Mouse (Mus musculus): ENCODE measurements around the gene Pabpc4. TPM values are rescaled to one million over a fixed set of nuclear protein-coding genes. Genes with fewer than 3 reads are reported as not detected.
"Not testable (repeated sequence)": the region's sequence is repeated elsewhere in the genome, so short reads cannot be mapped to it uniquely, and the experiment has no call there.

The Pabpc4 gene
- total and polyA plus RNA-seq, 2 experiments from 2014 or later, result 23.5 to 85.4 TPM

- H3K4me1 ChIP-seq (ENCODE audit: insufficient read depth, low read length), result no peaks in the 10 kb centered on the region
- peak; percentile 19 for DNase-seq (ENCODE audit: low spot score)
Observed at GRCm38 (mm10) chr4:123306999-123307398, 44.8 kb downstream of the Pabpc4 start.

DNA sequence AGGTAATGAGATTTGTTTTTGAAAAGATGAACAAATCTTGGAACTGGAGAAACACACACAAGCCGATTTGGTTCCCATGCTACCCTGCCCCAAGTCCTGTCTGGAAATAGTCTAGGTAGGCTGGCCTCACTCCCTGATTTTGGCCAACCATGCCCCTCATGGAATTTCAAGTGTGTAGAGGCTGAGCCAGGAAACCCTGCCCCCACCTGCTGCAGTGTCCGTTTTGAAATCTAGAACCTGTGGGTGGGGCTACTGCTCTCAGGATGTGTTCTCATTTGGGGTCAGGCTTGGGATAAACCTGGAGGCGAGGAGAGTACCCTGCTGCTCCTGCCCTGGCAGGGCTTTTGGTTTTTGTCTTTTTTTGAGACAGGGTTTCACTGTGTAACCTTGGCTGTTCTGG, 46.1 kb downstream of the Pabpc4 start:
- Histone ChIP-seq H3K36me3 (ENCODE audit: insufficient read depth, low read length) (peaks cover 4% of the 10 kb centered on the region), H3K4me2 (ENCODE audit: low read depth, low read length, poor library complexity, severe bottlenecking) (no peak overlapping the region), H3K4me1 (ENCODE audit: insufficient read depth, low read length) (no peaks in the 10 kb centered on the region), H3K9me3 (ENCODE audit: low read length) (no peaks in the 10 kb centered on the region), H3K27ac (ENCODE audit: low read depth, low read length) (no peak overlapping the region), H3K4me3 (ENCODE audit: low read depth, low read length) (no peak overlapping the region), H3K27me3 (ENCODE audit: insufficient read depth, low read length) (no peaks in the 10 kb centered on the region), H3K9ac (replicated peaks; ENCODE audit: low read length, poor library complexity, severe bottlenecking) (no peak overlapping the region)
- TF ChIP-seq CTCF (IDR thresholded peaks at IDR 0.05), result no peak
- DNase-seq (ENCODE audit: low spot score), result no peak
- no peak for ATAC-seq (ENCODE audit: low FRiP score)
- 58% methylated on average over 3 of the region's 3 CpGs for WGBS

More at GRCm38 (mm10) chr4:123306999-123307398, 44.8 kb downstream of the Pabpc4 start:
- Histone ChIP-seq H3K9ac (replicated peaks; ENCODE audit: low read length, poor library complexity, severe bottlenecking) (no peak overlapping the region), H3K36me3 (ENCODE audit: insufficient read depth, low read length) (peaks cover 14% of the 10 kb centered on the region), H3K27me3 (ENCODE audit: insufficient read depth, low read length) (no peaks in the 10 kb centered on the region), H3K4me3 (ENCODE audit: low read depth, low read length) (no peak overlapping the region), H3K4me2 (ENCODE audit: low read depth, low read length, poor library complexity, severe bottlenecking) (no peak overlapping the region), H3K9me3 (ENCODE audit: low read length) (no peaks in the 10 kb centered on the region), H3K27ac (ENCODE audit: low read depth, low read length) (no peak overlapping the region)
- TF ChIP-seq CTCF (IDR thresholded peaks at IDR 0.05), result no peak
- 88% methylated on average over 10 of the region's 10 CpGs for WGBS
- no peak for ATAC-seq (ENCODE audit: low FRiP score)

DNA sequence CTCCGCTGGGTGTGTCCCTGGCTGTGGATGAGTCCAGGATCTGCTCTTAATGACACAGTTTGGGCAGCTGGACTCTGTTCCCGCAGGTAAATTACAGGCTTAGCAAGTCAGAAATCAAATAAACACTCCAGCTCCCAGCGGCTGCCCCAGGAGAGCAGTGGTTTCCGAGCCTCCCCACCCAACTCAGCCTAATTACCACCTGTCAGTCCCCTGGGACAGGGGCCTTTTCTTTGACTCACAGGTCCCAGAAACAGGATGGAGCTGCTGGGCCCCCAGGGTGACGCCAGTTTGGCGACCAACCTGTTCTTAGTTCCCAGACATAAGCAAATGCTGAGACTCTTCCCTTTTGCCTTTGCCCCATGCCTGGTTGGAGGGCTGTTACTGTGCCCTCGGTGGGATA, 49.7 kb downstream of the Pabpc4 start:
- Histone ChIP-seq H3K4me2 (ENCODE audit: low read depth, low read length, poor library complexity, severe bottlenecking) (no peak overlapping the region), H3K9me3 (ENCODE audit: low read length) (no peaks in the 10 kb centered on the region), H3K36me3 (ENCODE audit: insufficient read depth, low read length) (0 out of 2 replicates have a peak, but pooled peaks cover under 1% of the 10 kb centered on the region), H3K27me3 (ENCODE audit: insufficient read depth, low read length) (no peaks in the 10 kb centered on the region), H3K9ac (replicated peaks; ENCODE audit: low read length, poor library complexity, severe bottlenecking) (no peak overlapping the region), H3K4me1 (ENCODE audit: insufficient read depth, low read length) (no peaks in the 10 kb centered on the region), H3K4me3 (ENCODE audit: low read depth, low read length) (no peak overlapping the region), H3K27ac (ENCODE audit: low read depth, low read length) (no peak overlapping the region)
- no peak for TF ChIP-seq CTCF (IDR thresholded peaks at IDR 0.05)
- DNase-seq (ENCODE audit: low spot score) (no peak), ATAC-seq (ENCODE audit: low FRiP score) (no peak)
- WGBS, result 94% methylated on average over 7 of the region's 7 CpGs

DNA sequence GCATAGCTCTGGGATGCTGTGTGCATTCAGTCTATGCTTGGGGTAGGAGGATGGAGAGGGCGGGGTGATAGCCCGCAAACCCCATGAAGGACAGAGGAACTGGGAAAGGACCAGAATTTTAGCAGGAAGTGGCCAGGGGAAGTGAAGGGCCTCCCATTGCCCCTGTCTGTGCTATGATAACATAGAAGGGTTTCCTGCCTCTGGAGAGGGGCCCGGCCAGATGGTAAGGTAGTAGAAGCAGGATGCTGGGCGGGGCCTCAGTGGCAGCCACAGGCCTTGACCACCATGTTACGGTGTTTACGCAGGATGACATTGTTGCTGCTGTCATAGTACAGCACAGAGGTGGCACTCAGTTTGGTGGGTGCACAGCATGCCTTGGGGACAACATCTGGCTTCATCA, 50.9 kb downstream of the Pabpc4 start:
- no peak overlapping the region for H3K4me2 ChIP-seq (ENCODE audit: low read depth, low read length, poor library complexity, severe bottlenecking)
- DNase-seq (ENCODE audit: low spot score) (no peak), ATAC-seq (ENCODE audit: low FRiP score) (no peak)
- H3K9me3 ChIP-seq (ENCODE audit: low read length), result no peaks in the 10 kb centered on the region
- no peak for TF ChIP-seq CTCF (IDR thresholded peaks at IDR 0.05)
- no peak overlapping the region for H3K4me3 ChIP-seq (ENCODE audit: low read depth, low read length)
- 95% methylated on average over 6 of the region's 6 CpGs for WGBS
- H3K9ac ChIP-seq (replicated peaks; ENCODE audit: low read length, poor library complexity, severe bottlenecking), result no peak overlapping the region
- no peak overlapping the region for H3K27ac ChIP-seq (ENCODE audit: low read depth, low read length)
- no peaks in the 10 kb centered on the region for H3K27me3 ChIP-seq (ENCODE audit: insufficient read depth, low read length)
- H3K4me1 ChIP-seq (ENCODE audit: insufficient read depth, low read length), result no peaks in the 10 kb centered on the region
- no peaks in the 10 kb centered on the region for H3K36me3 ChIP-seq (ENCODE audit: insufficient read depth, low read length)

DNA sequence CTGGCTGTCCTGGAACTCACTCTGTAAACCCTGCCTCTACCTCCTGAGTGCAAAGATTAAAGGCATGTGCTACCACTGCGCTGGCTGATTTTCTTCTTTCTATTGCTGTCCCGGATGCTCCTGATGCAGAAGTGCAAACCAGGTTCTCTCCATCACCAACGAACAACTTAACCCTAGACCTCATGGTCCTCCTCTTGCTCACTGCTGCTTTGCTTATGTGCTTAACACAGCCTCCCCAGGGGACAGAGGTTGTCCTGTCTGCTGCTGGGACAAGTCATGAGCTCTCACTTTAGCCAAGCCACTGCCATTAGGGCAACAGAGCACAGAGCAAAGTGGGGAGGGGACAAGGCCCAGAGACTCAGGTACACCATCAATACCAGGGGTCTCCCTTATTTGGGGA, 52.3 kb downstream of the Pabpc4 start:
- ATAC-seq (ENCODE audit: low FRiP score) (no peak), DNase-seq (ENCODE audit: low spot score) (no peak)
- Histone ChIP-seq H3K9ac (replicated peaks; ENCODE audit: low read length, poor library complexity, severe bottlenecking) (no peak overlapping the region), H3K27me3 (ENCODE audit: insufficient read depth, low read length) (no peaks in the 10 kb centered on the region), H3K27ac (ENCODE audit: low read depth, low read length) (no peak overlapping the region), H3K36me3 (ENCODE audit: insufficient read depth, low read length) (no peaks in the 10 kb centered on the region), H3K9me3 (ENCODE audit: low read length) (no peaks in the 10 kb centered on the region), H3K4me2 (ENCODE audit: low read depth, low read length, poor library complexity, severe bottlenecking) (no peak overlapping the region), H3K4me1 (ENCODE audit: insufficient read depth, low read length) (no peaks in the 10 kb centered on the region), H3K4me3 (ENCODE audit: low read depth, low read length) (no peak overlapping the region)
- no peak for TF ChIP-seq CTCF (IDR thresholded peaks at IDR 0.05)
- 89% methylated on average over 3 of the region's 3 CpGs for WGBS

GRCm38 (mm10) chr4:123322910-123323309, 60.8 kb downstream of the Pabpc4 start:
- H3K4me1 ChIP-seq (ENCODE audit: insufficient read depth, low read length); H3K27ac ChIP-seq (ENCODE audit: low read depth, low read length); DNase-seq (ENCODE audit: low spot score); H3K36me3 ChIP-seq (ENCODE audit: insufficient read depth, low read length); H3K9ac ChIP-seq (replicated peaks; ENCODE audit: low read length, poor library complexity, severe bottlenecking); H3K27me3 ChIP-seq (ENCODE audit: insufficient read depth, low read length); H3K9me3 ChIP-seq (ENCODE audit: low read length): not testable (repeated sequence)
- Histone ChIP-seq H3K4me2 (ENCODE audit: low read depth, low read length, poor library complexity, severe bottlenecking) (peak overlapping the region; percentile 43; the same call in 1 of the 2 replicates), H3K4me3 (ENCODE audit: low read depth, low read length) (peak overlapping the region; percentile 28; the same call in 1 of the 2 replicates)
- ATAC-seq (ENCODE audit: low FRiP score), result peak; percentile 67
- 20% methylated on average over 14 of the region's 38 CpGs for WGBS

Measured in midbrain, postnatal 0 days (tissue).